ENCODE assay signal across 8 mouse cellular contexts in the genomic region with DNA sequence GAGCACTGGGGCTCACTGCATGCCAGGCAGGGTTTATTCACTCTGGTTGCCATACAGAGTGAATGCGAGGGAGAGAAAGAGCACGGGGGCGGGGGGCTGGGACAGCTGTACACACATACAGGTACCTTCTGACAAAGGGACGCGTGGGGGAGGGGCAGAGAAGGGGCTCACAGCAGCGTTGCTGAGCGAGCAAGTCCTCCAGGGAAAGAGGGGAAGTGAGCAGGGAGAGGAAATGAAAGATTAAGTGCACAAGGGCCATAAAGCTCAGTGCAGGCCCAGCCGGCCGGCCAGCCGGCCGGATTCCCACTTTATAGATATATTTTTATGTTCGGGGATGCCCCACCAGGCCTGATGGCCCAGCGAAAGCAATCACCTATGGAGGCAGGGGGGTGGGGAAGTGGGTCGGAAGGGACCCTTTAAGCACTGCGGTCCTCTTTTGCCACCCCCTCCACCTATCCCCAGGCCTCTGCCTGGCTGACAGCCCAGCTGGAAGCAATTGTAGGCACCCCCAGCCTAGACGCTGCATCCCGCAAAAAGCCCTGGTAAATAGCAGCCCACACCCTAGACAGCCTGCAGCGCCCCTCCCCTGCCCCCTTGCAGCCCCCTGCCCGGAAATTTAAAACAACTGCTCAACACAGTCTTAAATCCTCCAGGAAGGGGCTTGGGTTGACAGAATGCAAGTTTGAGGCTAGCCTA. TPM values are rescaled to one million over a fixed set of nuclear protein-coding genes. Genes with fewer than 3 reads are reported as not detected.
DNase-seq lines count a peak whose midpoint lies in the region; ATAC-seq and TF ChIP-seq lines count a peak whose summit lies in the region.

No protein-coding gene starts in this region.

- H3K4me2 ChIP-seq in midbrain, postnatal 0 days (ENCODE audit: low read depth, low read length, poor library complexity, severe bottlenecking), result no peak overlapping the region
- peak overlapping the region; percentile 31 for H3K4me2 ChIP-seq in forebrain, embryonic 12.5 days
- peak overlapping the region; percentile 34; the same call in 1 of the 2 replicates for H3K4me2 ChIP-seq in limb, embryonic 11.5 days (ENCODE audit: low read depth, severe bottlenecking)
- H3K4me2 ChIP-seq in stomach, embryonic 14.5 days (replicated peaks; ENCODE audit: low read depth, low read length), result peak overlapping the region; percentile 16

- ATAC-seq in midbrain, postnatal 0 days (ENCODE audit: low FRiP score), result no peak
- peak; percentile 47; the same call in 1 of the 2 replicates for ATAC-seq in forebrain, embryonic 12.5 days (ENCODE audit: low FRiP score)
- peak; percentile 91 for ATAC-seq in limb, embryonic 11.5 days (ENCODE audit: insufficient number of reproducible peaks, low FRiP score, low TSS enrichment, low read depth)
- peak; percentile 23; the same call in 1 of the 2 replicates for ATAC-seq in stomach, embryonic 14.5 days (ENCODE audit: insufficient number of reproducible peaks, insufficient read depth, low FRiP score, low read depth)

- peak; percentile 65 for DNase-seq in midbrain, embryonic 10.5 days (ENCODE audit: low spot score)
- no peak for DNase-seq in midbrain, postnatal 0 days (ENCODE audit: low spot score)
- peak; percentile 94 for DNase-seq in limb, embryonic 11.5 days (ENCODE audit: low spot score)
- DNase-seq in spleen, adult 12 weeks (ENCODE audit: low spot score), result no peak
- DNase-seq in urinary bladder, postnatal 14 days (ENCODE audit: low spot score), result no peak
- no peak for DNase-seq in cerebellum, adult 9-10 months

- H3K4me1 ChIP-seq in midbrain, embryonic 10.5 days, result peaks cover 83% of the 10 kb centered on the region
- H3K4me1 ChIP-seq in midbrain, postnatal 0 days (ENCODE audit: insufficient read depth, low read length), result 0 out of 2 replicates have a peak, but pooled peaks cover 2% of the 10 kb centered on the region
- peaks cover 58% of the 10 kb centered on the region for H3K4me1 ChIP-seq in forebrain, embryonic 12.5 days
- H3K4me1 ChIP-seq in limb, embryonic 11.5 days (ENCODE audit: control insufficient read depth, insufficient read depth, low read length), result peaks cover 75% of the 10 kb centered on the region
- H3K4me1 ChIP-seq in stomach, embryonic 14.5 days (ENCODE audit: control insufficient read depth, insufficient read depth, low read length), result peaks cover 49% of the 10 kb centered on the region

- H3K4me3 ChIP-seq in midbrain, embryonic 10.5 days, result peak overlapping the region; percentile 11; the same call in 1 of the 2 replicates
- H3K4me3 ChIP-seq in midbrain, postnatal 0 days (ENCODE audit: low read depth, low read length), result no peak overlapping the region
- no peak overlapping the region for H3K4me3 ChIP-seq in forebrain, embryonic 12.5 days (replicated peaks)
- no peak overlapping the region for H3K4me3 ChIP-seq in limb, embryonic 11.5 days (ENCODE audit: low read depth, low read length)
- H3K4me3 ChIP-seq in stomach, embryonic 14.5 days (ENCODE audit: low read depth, low read length), result no peak overlapping the region

- WGBS in midbrain, embryonic 10.5 days, result 12% methylated on average over 19 of the region's 19 CpGs
- WGBS in midbrain, postnatal 0 days, result 14% methylated on average over 19 of the region's 19 CpGs
- whole genome bisulfite sequencing in forebrain, embryonic 12.5 days, result 9% methylated on average over 19 of the region's 19 CpGs
- 5% methylated on average over 19 of the region's 19 CpGs for WGBS in limb, embryonic 11.5 days
- 6% methylated on average over 19 of the region's 19 CpGs for WGBS in stomach, embryonic 14.5 days

- no peaks in the 10 kb centered on the region for H3K9me3 ChIP-seq in midbrain, embryonic 10.5 days (replicated peaks)
- no peaks in the 10 kb centered on the region for H3K9me3 ChIP-seq in midbrain, postnatal 0 days (ENCODE audit: low read length)
- no peaks in the 10 kb centered on the region for H3K9me3 ChIP-seq in forebrain, embryonic 12.5 days
- no peaks in the 10 kb centered on the region for H3K9me3 ChIP-seq in limb, embryonic 11.5 days (ENCODE audit: control insufficient read depth, low read length)
- no peaks in the 10 kb centered on the region for H3K9me3 ChIP-seq in stomach, embryonic 14.5 days (ENCODE audit: control insufficient read depth, low read depth, low read length)

- peak overlapping the region; percentile 87 for H3K27ac ChIP-seq in midbrain, embryonic 10.5 days (replicated peaks)
- no peak overlapping the region; the same call in 1 of the 2 replicates for H3K27ac ChIP-seq in midbrain, postnatal 0 days (ENCODE audit: low read depth, low read length)
- peak overlapping the region; percentile 88 for H3K27ac ChIP-seq in forebrain, embryonic 12.5 days
- peak overlapping the region; percentile 99 for H3K27ac ChIP-seq in limb, embryonic 11.5 days (replicated peaks; ENCODE audit: low read depth, low read length)
- peak overlapping the region; percentile 94 for H3K27ac ChIP-seq in stomach, embryonic 14.5 days (ENCODE audit: low read length)

- TF ChIP-seq CTCF in midbrain, postnatal 0 days (IDR thresholded peaks at IDR 0.05), result no peak

- 0 out of 2 replicates have a peak, but pooled peaks cover 3% of the 10 kb centered on the region for H3K27me3 ChIP-seq in midbrain, embryonic 10.5 days (ENCODE audit: low read depth, poor library complexity, severe bottlenecking)
- H3K27me3 ChIP-seq in midbrain, postnatal 0 days (ENCODE audit: insufficient read depth, low read length), result no peaks in the 10 kb centered on the region
- H3K27me3 ChIP-seq in forebrain, embryonic 12.5 days, result peaks cover 10% of the 10 kb centered on the region; the same call in 1 of the 2 replicates
- H3K27me3 ChIP-seq in limb, embryonic 11.5 days (ENCODE audit: control insufficient read depth, insufficient read depth, low read length), result no peaks in the 10 kb centered on the region
- no peaks in the 10 kb centered on the region for H3K27me3 ChIP-seq in stomach, embryonic 14.5 days (ENCODE audit: control insufficient read depth, insufficient read depth, low read length)

- no peaks in the 10 kb centered on the region for H3K36me3 ChIP-seq in midbrain, embryonic 10.5 days
- H3K36me3 ChIP-seq in midbrain, postnatal 0 days (ENCODE audit: insufficient read depth, low read length), result no peaks in the 10 kb centered on the region
- H3K36me3 ChIP-seq in forebrain, embryonic 12.5 days (replicated peaks), result no peaks in the 10 kb centered on the region
- H3K36me3 ChIP-seq in limb, embryonic 11.5 days (ENCODE audit: control insufficient read depth, insufficient read depth, low read length), result no peaks in the 10 kb centered on the region
- no peaks in the 10 kb centered on the region for H3K36me3 ChIP-seq in stomach, embryonic 14.5 days (ENCODE audit: control insufficient read depth, insufficient read depth, low read length)

- H3K9ac ChIP-seq in midbrain, postnatal 0 days (replicated peaks; ENCODE audit: low read length, poor library complexity, severe bottlenecking), result no peak overlapping the region
- H3K9ac ChIP-seq in forebrain, embryonic 12.5 days, result peak overlapping the region; percentile 47
- H3K9ac ChIP-seq in limb, embryonic 11.5 days (ENCODE audit: low read length), result peak overlapping the region; percentile 31
- H3K9ac ChIP-seq in stomach, embryonic 14.5 days (replicated peaks; ENCODE audit: low read depth, low read length), result 0 out of 2 replicates have a peak overlapping the region, but pooled peaks have one; percentile 14

RNA-seq across cellular contexts. Expression of gene Ssbp3, which starts 44.9 kb away (rescaled TPM):
- 119 and 136 TPM in 2 replicates for polyA plus RNA-seq in midbrain, embryonic 10.5 days (2016; fragmentation: Nextera tagmentation; extraction: Ambion mirVana)
- total RNA-seq in midbrain, postnatal 0 days (2014; rRNA removed), result 172 and 176 TPM in 2 replicates
- polyA plus RNA-seq in midbrain, postnatal 0 days (2015; fragmentation: Nextera tagmentation; extraction: Ambion mirVana), result 110 and 126 TPM in 2 replicates
- 198 and 214 TPM in 2 replicates for polyA plus RNA-seq in forebrain, embryonic 12.5 days (2016; fragmentation: Nextera tagmentation; extraction: Ambion mirVana)
- polyA plus RNA-seq in limb, embryonic 11.5 days (2014; fragmentation: Nextera tagmentation; extraction: Ambion mirVana), result 179 and 186 TPM in 2 replicates
- polyA plus RNA-seq in stomach, embryonic 14.5 days (2014; fragmentation: Nextera tagmentation; extraction: Ambion mirVana), result 79.9 and 83.9 TPM in 2 replicates

Comparison
In these comparisons a context has a peak if more than half of its experiments do, and no peak if none do; other contexts are left out.
1. DNase-seq: peak in midbrain, embryonic 10.5 days (single experiment) and limb, embryonic 11.5 days (single experiment); none in midbrain, postnatal 0 days (single experiment), spleen, adult 12 weeks (single experiment), urinary bladder, postnatal 14 days (single experiment) and cerebellum, adult 9-10 months (single experiment).